Mouse (Mus musculus): ENCODE data around the gene Ptpn14. TPM values are rescaled to one million over a fixed set of nuclear protein-coding genes. Genes with fewer than 3 reads are reported as not detected.

Ptpn14 gene
- polyA plus RNA-seq, 1 experiment, result 14.1 TPM

DNA sequence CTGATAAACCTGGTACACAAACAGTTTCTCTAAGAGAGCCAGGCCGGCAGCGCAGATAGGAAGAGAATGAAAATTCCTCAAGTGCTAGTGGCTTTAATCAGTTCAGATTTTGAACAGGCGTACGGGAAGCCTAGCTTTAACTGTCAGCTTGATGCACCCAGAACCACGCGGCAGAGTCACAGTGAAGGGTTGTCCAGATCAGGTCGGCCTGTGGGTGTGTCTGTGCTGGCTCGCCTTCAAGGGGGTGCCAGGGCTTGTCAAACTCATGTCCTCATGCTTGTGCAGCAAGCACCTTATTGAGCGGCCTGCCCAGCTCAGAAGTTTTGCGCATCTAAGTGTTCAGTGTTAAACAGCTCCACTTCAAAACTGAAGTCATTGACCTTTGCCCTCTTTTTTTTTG, 44.6 kb downstream of the Ptpn14 start:
- no peak overlapping the region for H3K27ac ChIP-seq (replicated peaks; ENCODE audit: low read depth, low read length)
- no peak overlapping the region for H3K4me3 ChIP-seq (ENCODE audit: insufficient read depth, low read depth, low read length)
- peaks cover 15% of the 10 kb centered on the region for H3K4me1 ChIP-seq (ENCODE audit: control insufficient read depth, insufficient read depth, insufficient read length, low read length)

DNA sequence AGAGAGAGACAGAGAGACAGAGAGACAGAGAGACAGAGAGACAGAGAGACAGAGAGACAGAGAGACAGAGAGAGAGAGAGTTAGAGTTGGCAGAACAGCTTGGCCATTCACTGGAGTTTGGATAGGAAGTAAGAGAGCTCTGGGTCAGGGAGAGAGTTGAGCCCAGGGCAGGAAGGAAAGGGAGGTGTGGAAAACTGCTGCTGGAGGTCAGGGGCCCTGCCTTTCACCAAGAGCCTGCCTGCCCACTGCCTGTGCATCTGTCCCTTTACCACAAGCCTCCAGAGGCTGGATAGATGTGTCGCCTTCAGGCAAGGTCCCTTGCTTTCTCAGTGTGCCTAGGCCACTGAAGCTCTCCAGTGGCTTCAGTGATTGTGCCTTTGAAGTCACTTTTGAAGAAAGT, 46.7 kb downstream of the Ptpn14 start:
- no peak overlapping the region for H3K4me3 ChIP-seq (ENCODE audit: insufficient read depth, low read depth, low read length)
- H3K27ac ChIP-seq (replicated peaks; ENCODE audit: low read depth, low read length), result no peak overlapping the region
- H3K4me1 ChIP-seq (ENCODE audit: control insufficient read depth, insufficient read depth, insufficient read length, low read length), result peaks cover 18% of the 10 kb centered on the region

DNA sequence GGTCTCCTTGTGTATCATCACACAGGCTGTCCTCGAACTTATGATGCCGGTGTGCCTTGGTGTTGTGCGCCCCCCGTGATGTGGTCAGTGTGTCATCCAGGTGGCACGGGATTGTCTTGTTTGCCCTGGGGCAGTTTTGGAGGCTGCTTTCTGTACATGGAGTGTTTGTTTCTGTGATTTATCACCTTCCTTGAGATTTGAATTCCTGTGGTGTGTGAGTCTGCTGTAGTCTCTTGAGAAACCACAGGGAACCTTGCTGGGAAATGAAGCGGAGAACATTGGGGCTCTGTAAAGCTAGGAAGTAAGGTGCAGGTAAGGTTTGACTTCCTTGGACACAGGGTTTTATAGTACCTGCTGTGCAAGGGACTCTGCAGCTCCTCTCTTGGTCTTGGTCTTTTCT, 49.1 kb downstream of the Ptpn14 start:
- no peak overlapping the region for H3K4me3 ChIP-seq (ENCODE audit: insufficient read depth, low read depth, low read length)
- H3K27ac ChIP-seq (replicated peaks; ENCODE audit: low read depth, low read length), result no peak overlapping the region
- peaks cover 23% of the 10 kb centered on the region for H3K4me1 ChIP-seq (ENCODE audit: control insufficient read depth, insufficient read depth, insufficient read length, low read length)

DNA sequence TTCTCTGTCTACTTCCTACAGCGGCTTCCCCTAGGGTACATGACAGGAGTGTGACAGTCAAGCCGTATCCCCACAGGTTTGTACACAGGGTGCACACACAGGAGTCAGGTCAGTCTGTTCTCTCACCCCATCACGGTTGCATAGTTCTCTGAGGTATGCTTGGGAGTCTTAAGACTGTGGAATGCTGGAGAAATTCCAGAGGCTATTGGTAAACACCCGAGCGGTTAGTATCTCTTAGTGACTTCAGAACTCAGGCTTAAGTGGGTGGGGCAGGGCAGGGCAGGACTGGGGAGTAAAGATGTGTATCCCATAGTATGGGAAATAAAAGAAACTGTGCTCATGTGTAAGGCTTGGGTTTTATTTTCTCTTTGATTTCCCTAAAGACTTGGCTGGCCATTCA, 50.3 kb downstream of the Ptpn14 start:
- H3K4me1 ChIP-seq (ENCODE audit: control insufficient read depth, insufficient read depth, insufficient read length, low read length), result peaks cover 20% of the 10 kb centered on the region; the same call in 1 of the 2 replicates
- H3K4me3 ChIP-seq (ENCODE audit: insufficient read depth, low read depth, low read length), result no peak overlapping the region
- H3K27ac ChIP-seq (replicated peaks; ENCODE audit: low read depth, low read length), result no peak overlapping the region

DNA sequence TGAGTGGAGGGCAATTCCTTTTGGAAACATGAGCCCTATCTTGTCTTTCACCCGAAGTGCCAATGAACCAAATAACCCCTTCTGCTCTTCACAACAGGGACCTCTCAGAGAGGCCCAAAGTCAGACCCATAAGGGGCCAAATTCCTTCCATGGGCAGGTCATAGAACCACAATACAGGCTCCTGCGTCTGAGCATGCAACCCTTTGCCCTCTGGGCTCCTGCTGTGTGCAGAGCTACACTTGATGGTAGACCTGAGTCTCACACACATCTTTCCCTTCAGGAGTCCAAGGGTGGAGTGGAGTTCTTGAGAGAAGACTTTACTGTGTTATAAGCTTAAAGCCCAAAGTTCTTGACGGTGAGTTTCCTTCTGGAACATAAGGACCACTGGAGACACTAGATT, 51.2 kb downstream of the Ptpn14 start:
- H3K4me1 ChIP-seq (ENCODE audit: control insufficient read depth, insufficient read depth, insufficient read length, low read length), result peaks cover 20% of the 10 kb centered on the region; the same call in 1 of the 2 replicates
- no peak overlapping the region for H3K27ac ChIP-seq (replicated peaks; ENCODE audit: low read depth, low read length)
- H3K4me3 ChIP-seq (ENCODE audit: insufficient read depth, low read depth, low read length), result no peak overlapping the region

DNA sequence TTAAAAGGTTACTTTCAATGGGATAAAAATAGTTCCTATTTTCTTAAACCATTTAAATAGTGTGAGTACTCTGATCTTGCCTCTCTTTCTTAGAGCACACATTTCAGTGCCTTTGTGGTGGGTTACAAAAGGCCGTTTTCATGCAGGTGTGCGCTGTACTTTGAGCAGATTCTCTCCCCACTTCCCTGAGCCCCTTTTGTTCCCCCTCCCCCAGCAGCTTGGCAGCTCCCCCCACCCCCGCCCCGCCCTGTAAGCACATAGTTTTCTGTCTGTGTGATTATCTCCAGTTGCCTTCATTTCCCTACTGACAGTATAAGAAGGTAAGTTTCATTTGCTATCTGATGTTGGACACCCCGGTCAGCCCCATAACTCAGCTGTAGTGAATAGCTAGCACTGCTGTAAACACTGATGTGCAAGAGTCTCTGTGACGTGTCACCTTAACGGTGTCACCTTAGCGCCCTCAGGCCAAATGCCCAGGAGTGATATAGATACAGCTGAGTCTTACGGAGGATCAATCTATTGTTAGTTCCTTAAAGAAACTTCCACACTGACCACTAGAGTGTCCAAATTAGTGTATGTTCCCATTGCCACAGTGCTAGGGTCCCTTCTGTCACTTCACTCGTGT, 53.8 kb downstream of the Ptpn14 start:
- no peak overlapping the region for H3K4me3 ChIP-seq (ENCODE audit: insufficient read depth, low read depth, low read length)
- peaks cover 16% of the 10 kb centered on the region; the same call in 1 of the 2 replicates for H3K4me1 ChIP-seq (ENCODE audit: control insufficient read depth, insufficient read depth, insufficient read length, low read length)
- H3K27ac ChIP-seq (replicated peaks; ENCODE audit: low read depth, low read length), result no peak overlapping the region

DNA sequence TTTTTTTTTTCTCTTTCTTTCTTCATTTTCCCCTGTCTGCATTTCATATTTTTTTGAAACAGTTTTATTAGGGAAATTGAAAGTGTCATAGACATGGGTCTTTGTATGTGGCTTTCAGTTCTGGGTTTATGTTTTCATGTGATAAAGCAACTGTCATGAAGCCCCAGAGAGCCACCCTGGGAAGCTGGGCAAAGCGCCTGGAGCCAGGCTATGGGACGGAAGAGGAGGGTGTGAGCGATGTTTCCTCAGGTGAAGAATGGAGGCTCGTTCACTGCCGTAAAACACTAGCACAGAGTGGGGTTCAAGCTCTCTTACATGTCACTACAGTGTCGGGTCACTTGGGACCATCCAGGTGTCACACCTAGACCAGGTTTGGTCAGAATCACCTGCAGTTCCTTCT, 54.6 kb downstream of the Ptpn14 start:
- H3K27ac ChIP-seq (replicated peaks; ENCODE audit: low read depth, low read length), result no peak overlapping the region
- no peak overlapping the region for H3K4me3 ChIP-seq (ENCODE audit: insufficient read depth, low read depth, low read length)

DNA sequence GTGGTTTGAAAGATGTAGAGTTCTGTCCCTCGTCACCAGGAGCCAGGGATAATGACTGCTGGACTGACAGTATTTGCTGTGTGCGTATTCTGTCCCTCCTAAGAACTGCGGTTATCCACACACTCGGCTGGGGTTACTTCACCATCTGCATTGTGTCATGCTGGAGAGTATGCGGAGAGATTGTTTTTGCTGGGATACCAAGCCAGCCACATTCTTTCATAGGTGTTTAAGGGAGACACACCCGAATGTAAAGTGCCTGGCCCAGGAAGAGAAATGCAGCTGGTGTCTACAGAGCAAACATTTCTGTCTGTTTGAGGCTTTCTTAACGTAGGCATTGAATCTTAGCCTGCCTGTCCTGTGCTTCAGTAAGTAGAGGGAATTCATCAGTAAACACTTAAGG, 56.4 kb downstream of the Ptpn14 start:
- no peak overlapping the region for H3K27ac ChIP-seq (replicated peaks; ENCODE audit: low read depth, low read length)

More for the DNA sequence above, 54.6 kb downstream of the Ptpn14 start:
- peaks cover 16% of the 10 kb centered on the region; the same call in 1 of the 2 replicates for H3K4me1 ChIP-seq (ENCODE audit: control insufficient read depth, insufficient read depth, insufficient read length, low read length)

DNA sequence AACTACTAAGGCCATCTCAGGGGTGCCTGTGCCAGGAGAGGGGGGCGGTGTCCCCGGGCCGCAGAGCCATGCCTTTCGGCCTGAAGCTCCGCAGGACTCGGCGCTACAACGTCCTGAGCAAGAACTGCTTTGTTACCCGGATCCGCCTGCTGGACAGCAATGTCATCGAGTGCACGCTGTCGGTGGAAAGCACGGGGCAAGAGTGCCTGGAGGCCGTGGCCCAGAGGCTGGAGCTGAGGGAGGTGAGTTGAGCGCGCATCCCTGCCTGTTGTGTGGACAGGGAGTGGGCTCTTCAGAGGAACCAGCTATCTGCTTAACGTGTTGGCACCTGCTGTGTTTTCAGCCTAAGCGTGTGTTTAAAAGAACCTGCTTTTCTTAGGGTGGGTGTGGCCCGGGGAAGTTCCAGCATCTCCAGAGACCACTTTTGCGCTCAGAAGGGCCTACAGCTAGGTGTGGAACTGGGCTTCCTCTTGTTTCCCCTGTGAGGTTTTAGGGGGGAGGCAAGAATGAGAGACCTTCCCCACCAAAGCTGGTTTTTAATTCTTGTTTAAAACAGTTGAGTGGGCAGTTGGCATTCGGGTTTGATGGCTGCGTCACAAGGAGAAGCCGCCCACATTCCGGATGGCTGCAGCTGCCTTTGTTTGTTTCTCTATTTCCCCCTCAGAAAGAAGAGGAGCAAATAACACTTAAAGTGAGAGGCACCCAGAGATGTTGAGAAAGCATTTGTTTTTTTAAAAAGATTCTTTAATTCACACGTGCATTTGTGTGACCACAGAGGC, 58.8 kb downstream of the Ptpn14 start:
- Histone ChIP-seq H3K27ac (replicated peaks; ENCODE audit: low read depth, low read length) (no peak overlapping the region), H3K4me1 (ENCODE audit: control insufficient read depth, insufficient read depth, insufficient read length, low read length) (no peaks in the 10 kb centered on the region), H3K4me3 (ENCODE audit: insufficient read depth, low read depth, low read length) (no peak overlapping the region)

More for the DNA sequence above, 56.4 kb downstream of the Ptpn14 start:
- 0 out of 2 replicates have a peak, but pooled peaks cover 10% of the 10 kb centered on the region for H3K4me1 ChIP-seq (ENCODE audit: control insufficient read depth, insufficient read depth, insufficient read length, low read length)
- H3K4me3 ChIP-seq (ENCODE audit: insufficient read depth, low read depth, low read length), result no peak overlapping the region

DNA sequence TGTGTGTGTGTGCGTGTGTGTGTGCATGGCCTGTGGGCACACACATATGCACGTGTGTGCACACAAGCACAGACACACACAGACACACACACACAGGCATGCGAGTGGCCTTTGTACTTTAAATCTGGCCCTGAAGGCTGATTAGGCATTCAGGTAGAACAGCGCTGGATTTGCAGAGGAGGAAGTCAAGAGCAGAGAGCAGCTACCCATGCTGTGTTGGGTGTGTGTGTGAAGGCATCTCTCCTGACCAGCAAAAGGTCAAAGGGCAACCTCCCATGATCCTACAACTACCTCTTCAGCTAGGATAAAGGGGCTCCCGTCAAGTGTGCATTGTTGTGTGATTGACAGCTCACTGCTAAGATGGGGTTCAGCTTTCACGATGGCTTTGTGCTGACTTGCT, 61.5 kb downstream of the Ptpn14 start:
- H3K27ac ChIP-seq (replicated peaks; ENCODE audit: low read depth, low read length), result no peak overlapping the region
- no peak overlapping the region for H3K4me3 ChIP-seq (ENCODE audit: insufficient read depth, low read depth, low read length)
- no peaks in the 10 kb centered on the region for H3K4me1 ChIP-seq (ENCODE audit: control insufficient read depth, insufficient read depth, insufficient read length, low read length)

DNA sequence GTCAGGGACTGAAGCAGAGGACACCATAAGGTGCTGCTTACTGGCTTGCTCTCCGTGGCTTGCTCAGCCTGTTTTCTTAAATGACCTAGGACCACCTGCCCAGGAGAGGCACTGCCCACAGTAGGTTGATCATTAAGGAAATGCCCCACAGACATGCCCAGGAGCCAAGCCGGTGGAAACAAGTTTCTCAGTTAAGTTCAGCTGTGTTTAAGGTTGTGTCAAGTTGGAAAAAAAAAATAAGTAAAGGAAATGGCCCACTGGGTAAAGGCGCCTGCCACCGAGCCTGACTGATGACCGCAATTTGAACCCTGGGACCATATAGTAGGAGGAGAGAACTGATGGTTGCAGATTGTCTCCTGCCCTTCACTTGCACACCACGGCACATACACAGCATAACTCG, 62.6 kb downstream of the Ptpn14 start:
- Histone ChIP-seq H3K4me1 (ENCODE audit: control insufficient read depth, insufficient read depth, insufficient read length, low read length) (no peaks in the 10 kb centered on the region), H3K4me3 (ENCODE audit: insufficient read depth, low read depth, low read length) (no peak overlapping the region), H3K27ac (replicated peaks; ENCODE audit: low read depth, low read length) (no peak overlapping the region)

DNA sequence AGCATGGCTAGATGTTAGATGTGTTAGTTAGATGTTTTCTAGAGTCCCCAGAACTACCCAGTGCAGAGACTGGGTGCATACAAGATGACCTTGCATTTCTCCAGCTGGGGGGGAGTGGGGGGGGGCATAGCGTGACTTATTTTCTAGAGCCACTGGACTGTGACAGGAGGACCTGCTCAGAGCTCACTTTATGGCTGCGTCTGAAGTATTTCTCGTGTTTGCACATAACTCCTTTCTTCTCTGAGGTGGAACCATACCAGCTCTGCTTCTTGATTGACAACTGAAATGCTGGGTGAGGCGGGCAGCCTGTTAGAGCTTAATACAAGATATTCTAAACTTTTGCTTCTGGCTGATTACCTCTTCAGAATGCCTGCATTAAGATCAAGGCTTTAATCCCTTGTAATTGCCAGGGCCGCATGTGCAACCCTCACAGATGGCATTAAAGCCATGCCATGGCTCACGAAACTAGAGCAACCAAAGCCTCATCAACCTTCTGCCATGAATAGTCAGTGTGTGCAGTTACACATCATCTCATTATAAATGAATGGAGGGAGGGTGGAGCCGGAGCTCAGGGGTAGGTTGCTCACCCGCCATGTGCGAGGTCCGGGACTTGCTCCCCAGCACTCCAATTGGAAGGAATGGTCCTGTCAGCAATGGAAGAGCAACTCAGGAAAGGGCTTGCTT, 63.6 kb downstream of the Ptpn14 start:
- Histone ChIP-seq H3K4me3 (ENCODE audit: insufficient read depth, low read depth, low read length) (no peak overlapping the region), H3K27ac (replicated peaks; ENCODE audit: low read depth, low read length) (no peak overlapping the region), H3K4me1 (ENCODE audit: control insufficient read depth, insufficient read depth, insufficient read length, low read length) (no peaks in the 10 kb centered on the region)

DNA sequence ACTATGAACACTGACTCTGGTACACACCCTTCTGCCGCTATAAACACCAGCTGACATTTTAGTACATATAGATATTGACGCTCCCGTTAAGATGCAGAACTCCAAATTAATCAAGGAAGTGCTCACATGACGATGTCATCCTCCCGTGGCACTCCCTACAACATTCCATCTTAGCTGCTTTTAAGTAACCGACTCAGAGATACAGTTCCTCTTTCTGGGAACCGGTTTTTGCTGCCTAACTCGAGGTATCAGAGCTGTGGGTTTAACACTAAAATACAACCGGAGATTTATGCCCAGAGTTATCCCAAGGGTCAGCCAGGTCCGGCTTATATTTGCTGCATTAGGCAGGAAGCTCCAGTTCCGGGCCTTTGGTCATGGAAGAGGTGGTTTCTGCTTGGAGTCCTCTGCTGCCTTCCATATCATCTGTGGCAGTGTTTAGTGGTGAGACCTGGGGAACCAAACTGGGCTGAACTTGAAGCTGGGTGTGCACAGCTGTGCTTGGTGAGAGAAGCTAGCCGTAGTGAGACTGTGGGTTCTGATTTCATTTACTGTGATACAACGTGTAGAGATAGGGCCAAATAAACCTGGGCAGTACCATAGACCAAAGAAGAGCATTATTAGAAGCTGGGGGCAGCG, 64.6 kb downstream of the Ptpn14 start:
- H3K27ac ChIP-seq (replicated peaks; ENCODE audit: low read depth, low read length), result no peak overlapping the region
- no peak overlapping the region for H3K4me3 ChIP-seq (ENCODE audit: insufficient read depth, low read depth, low read length)
- no peaks in the 10 kb centered on the region for H3K4me1 ChIP-seq (ENCODE audit: control insufficient read depth, insufficient read depth, insufficient read length, low read length)

DNA sequence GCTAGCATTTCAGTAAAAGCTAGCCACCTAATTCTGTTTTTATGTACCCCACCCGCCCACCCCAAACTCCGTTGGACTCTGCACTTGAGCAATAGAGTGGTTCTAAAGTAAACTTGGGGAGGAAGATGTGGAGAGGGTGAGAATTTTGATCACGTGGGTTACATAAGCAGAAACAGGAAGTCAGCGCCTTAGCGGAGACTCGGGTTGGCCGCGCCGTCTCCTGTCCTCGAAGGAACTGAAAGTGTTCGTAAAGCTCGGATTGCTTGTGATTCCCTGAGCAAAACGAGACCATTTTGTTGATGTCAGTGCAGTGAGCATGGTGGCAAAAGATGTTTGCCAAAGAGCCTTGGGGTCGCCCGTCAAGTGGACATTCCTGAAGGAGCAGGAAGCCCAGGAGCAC, 70.9 kb downstream of the Ptpn14 start:
- Histone ChIP-seq H3K27ac (replicated peaks; ENCODE audit: low read depth, low read length) (no peak overlapping the region), H3K4me3 (ENCODE audit: insufficient read depth, low read depth, low read length) (no peak overlapping the region), H3K4me1 (ENCODE audit: control insufficient read depth, insufficient read depth, insufficient read length, low read length) (no peaks in the 10 kb centered on the region)

Data from brown adipose tissue, adult 24 weeks (tissue).